Mouse (Mus musculus) bone marrow, adult 2 months (tissue): ENCODE measurements around the gene Dhrs7b.

ENCODE experiments used
- CTCF ChIP-seq: fragments of 200-500 bp; IDR thresholded peaks from 2 replicates; pipeline ENCODE4 v1.5.1; 2011; ENCODE audit warnings: low read length, control low read depth; ENCODE audit not compliant: control insufficient read depth, insufficient read depth
- POLR2A ChIP-seq: fragments of 200-500 bp; IDR thresholded peaks from 2 replicates; pipeline ENCODE4 v1.6.1; 2011; ENCODE audit warnings: low read depth, mild to moderate bottlenecking, control low read depth, low read length, borderline replicate concordance; ENCODE audit not compliant: control insufficient read depth

DNA sequence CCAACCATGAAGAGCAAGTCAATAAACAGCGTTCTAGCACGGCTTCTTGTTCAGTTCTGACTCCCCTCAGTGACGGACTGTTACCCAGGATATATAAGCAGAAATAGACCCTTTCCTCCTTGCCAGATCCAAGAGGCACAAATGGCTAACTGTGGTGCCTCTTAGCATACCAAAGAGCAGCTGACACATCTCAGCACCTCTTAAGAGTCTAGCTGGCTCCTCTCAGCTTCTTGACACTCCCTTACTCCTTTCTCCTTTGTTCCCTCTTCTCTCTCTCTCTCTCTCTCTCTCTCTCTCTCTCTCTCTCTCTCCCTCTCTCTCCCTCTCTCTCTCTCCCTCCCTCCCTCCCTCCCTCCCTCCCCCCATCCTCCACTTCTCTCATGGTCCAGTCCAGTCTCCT lies 60.3 kb downstream of the Dhrs7b start:
- no peak for TF ChIP-seq CTCF
- no peak for TF ChIP-seq POLR2A
